Mouse (Mus musculus) heart, embryonic 15.5 days (tissue): ENCODE data around the gene C130026I21Rik. TPM values are rescaled to one million over a fixed set of nuclear protein-coding genes. Genes with fewer than 3 reads are reported as not detected.
"Not testable (repeated sequence)": the region's sequence is repeated elsewhere in the genome, so short reads cannot be mapped to it uniquely, and the experiment has no call there.

Source experiments
- ATAC-seq: fragments of 200-750 bp; cut with Nextera tagmentation; replicated peaks from 2 replicates; pipeline ENCODE4 v1.8.0; 2017; ENCODE audit warnings: low read depth, moderate TSS enrichment; ENCODE audit not compliant: insufficient number of reproducible peaks, insufficient read depth, low FRiP score
- H3K27ac ChIP-seq: fragments of 300-500 bp; sonication (generic); 2 replicates; pipeline ENCODE4 v1.5.1; 2015; ENCODE audit warnings: mild to moderate bottlenecking, inconsistent platforms
- H3K27me3 ChIP-seq: fragments of 300-500 bp; sonication (generic); 2 replicates; pipeline ENCODE4 v1.6.1; 2015; ENCODE audit warnings: inconsistent platforms
- H3K36me3 ChIP-seq: fragments of 300-500 bp; sonication (generic); 2 replicates; pipeline ENCODE4 v1.6.1; 2015; ENCODE audit warnings: mild to moderate bottlenecking, inconsistent platforms
- H3K4me1 ChIP-seq: fragments of 300-500 bp; sonication (generic); replicated peaks from 2 replicates; pipeline ENCODE4 v1.6.1; 2015; ENCODE audit warnings: inconsistent platforms
- H3K4me2 ChIP-seq: fragments of 300-500 bp; sonication (generic); 2 replicates; pipeline ENCODE4 v1.6.1; 2015; ENCODE audit warnings: inconsistent platforms, mild to moderate bottlenecking, moderate library complexity
- H3K4me3 ChIP-seq: fragments of 300-500 bp; sonication (generic); 2 replicates; pipeline ENCODE4 v1.5.1; 2015; ENCODE audit warnings: mild to moderate bottlenecking, inconsistent platforms
- H3K9ac ChIP-seq: fragments of 300-500 bp; sonication (generic); 2 replicates; pipeline ENCODE4 v1.6.1; 2015; ENCODE audit warnings: mild to moderate bottlenecking, inconsistent platforms
- H3K9me3 ChIP-seq: fragments of 300-500 bp; sonication (generic); replicated peaks from 2 replicates; pipeline ENCODE4 v1.6.1; 2016; ENCODE audit warnings: inconsistent platforms
- whole genome bisulfite sequencing: fragments of 180-500 bp; shearing (Covaris S2); methylation state at CpG from one replicate; pipeline ENCODE4 v1.1.7; 2015; ENCODE audit warnings: mixed read lengths; 5-methylcytosine and 5-hydroxymethylcytosine counted together
- polyA plus RNA-seq: library from polyadenylated mRNA; unstranded; fragments of >200 nt; fragmentation: Nextera tagmentation; extraction: Ambion mirVana; gene quantifications from 2 replicates; pipeline ENCODE4 v1.2.1, GENCODE M21; 2015

C130026I21Rik gene
- polyA plus RNA-seq, 1 experiment from 2014 or later: not detected

GRCm38 (mm10) chr1:85206531-85206930 lies 63.8 kb downstream of the C130026I21Rik start:
- not testable (repeated sequence) for H3K27me3 ChIP-seq, H3K4me2 ChIP-seq, H3K36me3 ChIP-seq, H3K4me3 ChIP-seq, H3K27ac ChIP-seq, H3K4me1 ChIP-seq, H3K9me3 ChIP-seq, ATAC-seq, H3K9ac ChIP-seq
- 40% methylated on average over 1 of the region's 2 CpGs for WGBS

GRCm38 (mm10) chr1:85199523-85199922 lies 70.8 kb downstream of the C130026I21Rik start:
- H3K36me3 ChIP-seq, H3K27ac ChIP-seq, H3K4me2 ChIP-seq, H3K4me3 ChIP-seq, H3K9ac ChIP-seq, ATAC-seq, H3K9me3 ChIP-seq, H3K27me3 ChIP-seq, H3K4me1 ChIP-seq: not testable (repeated sequence)
- 70% methylated on average over 3 of the region's 4 CpGs for WGBS

GRCm38 (mm10) chr1:85198647-85199350 lies 71.6 kb downstream of the C130026I21Rik start:
- not testable (repeated sequence) for H3K27ac ChIP-seq, H3K9ac ChIP-seq, H3K36me3 ChIP-seq, H3K9me3 ChIP-seq, ATAC-seq, H3K4me3 ChIP-seq, H3K27me3 ChIP-seq, H3K4me2 ChIP-seq, H3K4me1 ChIP-seq

GRCm38 (mm10) chr1:85196732-85197131 lies 73.6 kb downstream of the C130026I21Rik start:
- H3K36me3 ChIP-seq, H3K27me3 ChIP-seq, H3K4me2 ChIP-seq, H3K9me3 ChIP-seq, H3K4me3 ChIP-seq, H3K4me1 ChIP-seq, H3K27ac ChIP-seq, H3K9ac ChIP-seq, ATAC-seq: not testable (repeated sequence)
- WGBS: 54% methylated on average over 4 of the region's 4 CpGs

- not testable (repeated sequence) for H3K9ac ChIP-seq, H3K27me3 ChIP-seq, H3K4me3 ChIP-seq, H3K36me3 ChIP-seq, H3K27ac ChIP-seq, H3K4me1 ChIP-seq, H3K9me3 ChIP-seq, H3K4me2 ChIP-seq, ATAC-seq
- 68% methylated on average over 5 of the region's 5 CpGs for WGBS
Measured at GRCm38 (mm10) chr1:85193761-85194160, 76.6 kb downstream of the C130026I21Rik start.

- not testable (repeated sequence) for H3K4me2 ChIP-seq, H3K9ac ChIP-seq, ATAC-seq, H3K9me3 ChIP-seq, H3K27me3 ChIP-seq, H3K27ac ChIP-seq, H3K4me3 ChIP-seq, H3K4me1 ChIP-seq, H3K36me3 ChIP-seq
- 69% methylated on average over 3 of the region's 3 CpGs for WGBS
Measured at GRCm38 (mm10) chr1:85181981-85182380, 88.4 kb downstream of the C130026I21Rik start.

- H3K9ac ChIP-seq, ATAC-seq, H3K27ac ChIP-seq: not testable (repeated sequence)
Measured at GRCm38 (mm10) chr1:85178971-85179370, 91.4 kb downstream of the C130026I21Rik start.

GRCm38 (mm10) chr1:85162841-85163240 lies 107.5 kb downstream of the C130026I21Rik start:
- not testable (repeated sequence) for H3K9ac ChIP-seq, H3K27ac ChIP-seq, H3K9me3 ChIP-seq, H3K27me3 ChIP-seq, H3K4me2 ChIP-seq, ATAC-seq, H3K36me3 ChIP-seq, H3K4me3 ChIP-seq, H3K4me1 ChIP-seq
- 38% methylated on average over 2 of the region's 2 CpGs for whole genome bisulfite sequencing

More at GRCm38 (mm10) chr1:85178971-85179370, 91.4 kb downstream of the C130026I21Rik start:
- H3K4me3 ChIP-seq, H3K4me2 ChIP-seq, H3K36me3 ChIP-seq, H3K9me3 ChIP-seq, H3K4me1 ChIP-seq, H3K27me3 ChIP-seq: not testable (repeated sequence)
- 75% methylated on average over 4 of the region's 4 CpGs for WGBS

DNA sequence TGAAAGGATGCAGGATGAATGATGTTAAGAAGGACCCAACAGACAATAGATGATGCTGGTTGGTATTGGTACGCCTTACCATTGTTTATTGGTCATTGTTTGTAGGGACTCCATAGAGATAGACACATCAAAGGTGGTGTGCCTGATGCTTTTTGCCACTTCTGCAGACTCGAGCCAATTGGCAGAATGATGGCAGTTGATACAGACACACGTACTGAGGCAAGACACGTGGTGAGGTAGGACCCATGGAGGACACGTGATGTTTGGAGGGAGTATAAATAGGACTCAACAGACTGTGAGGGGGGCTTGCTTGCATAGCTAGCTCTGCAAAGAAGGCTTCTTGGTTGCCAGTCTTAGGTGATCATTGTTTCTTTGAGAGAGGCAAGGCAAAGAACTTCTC lies 115.2 kb downstream of the C130026I21Rik start:
- not testable (repeated sequence) for H3K4me3 ChIP-seq, H3K27ac ChIP-seq, ATAC-seq, H3K9me3 ChIP-seq, H3K36me3 ChIP-seq, H3K27me3 ChIP-seq, H3K9ac ChIP-seq, H3K4me2 ChIP-seq, H3K4me1 ChIP-seq
- 67% methylated on average over 4 of the region's 5 CpGs for WGBS

DNA sequence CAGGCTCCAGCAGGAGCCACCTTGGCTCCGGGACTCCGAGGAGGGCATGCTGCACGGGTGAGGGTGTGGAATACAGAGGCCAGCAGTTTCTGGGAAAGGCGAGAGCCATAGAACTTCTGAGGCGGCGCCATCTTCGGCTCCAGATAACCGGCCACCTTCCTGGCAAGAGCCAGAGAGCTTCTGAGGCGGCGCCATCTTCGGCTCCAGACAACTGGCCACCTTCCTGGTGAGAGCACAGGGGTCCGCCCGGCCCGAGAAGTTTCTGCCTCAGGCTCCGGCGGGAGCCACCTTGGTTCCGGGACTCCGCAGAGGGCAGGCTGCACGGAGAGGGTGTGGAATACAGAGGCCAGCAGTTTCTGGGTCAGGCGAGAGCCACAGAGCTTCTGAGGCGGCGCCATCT lies 136.7 kb downstream of the C130026I21Rik start:
- H3K9ac ChIP-seq, H3K27ac ChIP-seq, H3K27me3 ChIP-seq, H3K4me2 ChIP-seq, H3K36me3 ChIP-seq, H3K4me1 ChIP-seq, ATAC-seq, H3K4me3 ChIP-seq, H3K9me3 ChIP-seq: not testable (repeated sequence)
- whole genome bisulfite sequencing: 80% methylated on average over 22 of the region's 22 CpGs

- not testable (repeated sequence) for H3K9me3 ChIP-seq, H3K27me3 ChIP-seq, H3K4me1 ChIP-seq, H3K9ac ChIP-seq, H3K36me3 ChIP-seq, H3K27ac ChIP-seq, ATAC-seq, H3K4me3 ChIP-seq, H3K4me2 ChIP-seq
- 82% methylated on average over 4 of the region's 4 CpGs for WGBS
Measured at GRCm38 (mm10) chr1:85121841-85122240, 148.5 kb downstream of the C130026I21Rik start.

GRCm38 (mm10) chr1:85118341-85118740 lies 152.0 kb downstream of the C130026I21Rik start:
- not testable (repeated sequence) for H3K4me1 ChIP-seq, H3K9ac ChIP-seq, H3K9me3 ChIP-seq, H3K36me3 ChIP-seq, H3K4me3 ChIP-seq, ATAC-seq, H3K27me3 ChIP-seq, H3K4me2 ChIP-seq, H3K27ac ChIP-seq
- WGBS: 68% methylated on average over 6 of the region's 6 CpGs
